Mouse (Mus musculus) brain, embryonic 14.5 days (tissue): Measurements from ENCODE around the gene Ces3b.

Experiments
- CTCF ChIP-seq: fragments of 200-500 bp; IDR thresholded peaks from 2 replicates; pipeline ENCODE4 v1.5.1; 2012; ENCODE audit warnings: inconsistent platforms, mild to moderate bottlenecking, moderate library complexity, borderline replicate concordance; ENCODE audit not compliant: insufficient read depth, insufficient read length; ENCODE audit errors: extremely low read depth
- POLR2A ChIP-seq: fragments of 200-500 bp; IDR thresholded peaks from 2 replicates; pipeline ENCODE4 v1.6.1; 2012; ENCODE audit warnings: mild to moderate bottlenecking, inconsistent platforms, borderline replicate concordance; ENCODE audit not compliant: poor library complexity, insufficient read depth, insufficient read length, severe bottlenecking; ENCODE audit errors: extremely low read depth

DNA sequence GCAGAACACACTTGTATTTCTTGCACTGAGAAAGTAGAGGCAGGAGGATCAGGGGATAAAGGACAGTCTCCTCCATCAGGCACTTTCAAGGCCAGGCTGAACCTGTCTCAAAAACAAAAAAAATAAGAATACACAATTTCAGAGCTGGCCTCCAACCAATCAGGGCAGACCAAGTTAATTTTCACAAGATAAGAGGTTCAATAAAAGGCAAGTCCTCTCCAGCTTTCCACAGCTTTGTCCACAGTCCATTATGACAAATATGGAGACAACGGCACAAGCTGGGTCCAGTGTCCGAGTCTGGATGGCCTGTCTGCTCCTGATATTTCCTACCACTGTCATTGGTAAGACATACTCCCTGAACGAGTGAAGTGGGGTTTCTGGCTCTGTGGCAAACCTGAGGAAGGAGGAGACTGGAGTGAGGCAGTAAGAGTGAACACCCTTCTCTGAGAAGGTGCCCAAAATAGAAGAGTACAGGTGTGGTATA is 35.1 kb upstream of the Ces3b start, which contains the start of gene Ces3a:
- no peak for TF ChIP-seq CTCF
- no peak for TF ChIP-seq POLR2A
